Mouse (Mus musculus) cerebellum, adult 2 months (tissue): ENCODE data around the gene Ghrhr.

Experiments
- CTCF ChIP-seq: fragments of 200-500 bp; IDR thresholded peaks from 2 replicates; pipeline ENCODE4 v1.5.1; 2011; ENCODE audit warnings: low read depth, mild to moderate bottlenecking, control low read depth, low read length, moderate library complexity, borderline replicate concordance; ENCODE audit not compliant: insufficient read depth
- POLR2A ChIP-seq: fragments of 200-500 bp; IDR thresholded peaks from 2 replicates; pipeline ENCODE4 v1.6.1; 2011; ENCODE audit warnings: low read length, control low read depth, borderline replicate concordance; ENCODE audit not compliant: insufficient read depth

DNA sequence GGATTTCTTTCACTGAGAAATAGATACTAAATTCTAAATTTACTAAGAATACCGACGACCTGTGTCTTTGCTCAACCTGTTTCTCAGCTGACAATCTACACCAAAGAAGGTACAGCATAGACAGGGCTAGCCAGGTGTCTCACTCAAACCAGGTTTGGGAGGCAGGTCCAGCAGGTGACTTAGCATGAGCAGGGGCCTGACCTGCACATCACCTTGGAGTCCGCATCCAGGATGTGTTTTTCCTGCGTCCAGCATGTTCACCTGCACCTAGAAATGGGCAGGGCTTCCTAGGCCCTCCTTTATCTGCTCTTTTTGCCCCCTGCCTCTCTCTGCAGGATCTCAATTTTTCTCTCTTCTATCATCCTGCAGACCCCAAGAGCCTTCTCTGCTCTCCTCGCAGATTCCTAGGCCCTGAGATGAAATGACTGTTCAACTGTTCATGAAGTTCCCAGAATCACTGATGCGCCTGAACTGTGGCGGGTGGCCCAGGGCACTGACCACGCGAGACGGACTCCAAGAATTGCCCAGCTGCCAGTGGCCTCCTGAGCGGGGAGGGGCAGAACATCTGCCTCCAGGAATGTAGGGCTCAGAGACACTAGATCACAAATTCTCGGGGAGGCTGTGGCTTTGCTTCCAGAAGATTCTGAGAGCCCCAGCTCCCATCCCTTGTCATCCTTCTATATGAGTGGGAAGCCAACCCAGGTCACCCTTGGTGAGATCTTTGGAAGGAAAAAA, 22.2 kb upstream of the Ghrhr start:
- TF ChIP-seq CTCF (no peak), POLR2A (no peak)
